Mouse (Mus musculus): ENCODE data around the gene Evi5l.

Evi5l gene

DNA sequence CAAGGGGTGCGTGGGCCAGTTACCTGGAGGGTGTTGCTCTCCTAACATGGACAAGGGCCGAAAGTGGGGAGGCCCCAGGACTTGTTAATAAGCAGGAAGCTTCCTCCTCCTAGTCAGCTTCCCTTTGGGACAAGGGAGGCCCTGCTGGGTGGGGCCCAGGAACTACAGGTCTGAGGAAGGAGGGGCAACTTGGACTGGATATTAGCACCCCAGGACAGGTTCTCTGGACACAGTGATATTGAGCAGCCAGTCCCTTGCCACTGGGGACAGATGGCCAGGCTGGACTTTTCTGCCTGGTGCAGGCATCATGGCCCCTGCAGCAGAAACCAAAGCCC is 40.6 kb downstream of the Evi5l start:
- TF ChIP-seq CTCF (conservative IDR thresholded peaks at IDR 0.05; ENCODE audit: low read length), result no peak
- TF ChIP-seq POU5F1 (IDR thresholded peaks at IDR 0.05; ENCODE audit: borderline replicate concordance, low read length), result no peak
- TF ChIP-seq NANOG (IDR thresholded peaks at IDR 0.05; ENCODE audit: borderline replicate concordance, low read length), result no peak
- Histone ChIP-seq H3K4me3 (replicated peaks; ENCODE audit: low read length) (peak overlapping the region; percentile 71; the same call in 1 of the 2 replicates), H3K9me3 (ENCODE audit: low read length) (peaks cover 15% of the 10 kb centered on the region), H3K27me3 (ENCODE audit: insufficient read depth, low read length) (peaks cover 97% of the 10 kb centered on the region), H3K36me3 (ENCODE audit: insufficient read depth, low read length) (no peaks in the 10 kb centered on the region), H3K4me1 (replicated peaks; ENCODE audit: low read depth, low read length) (peaks cover 36% of the 10 kb centered on the region)

GRCm38 (mm10) chr8:4211097-4211496 is 44.7 kb downstream of the Evi5l start:
- Histone ChIP-seq H3K36me3 (ENCODE audit: insufficient read depth, low read length) (no peaks in the 10 kb centered on the region), H3K9me3 (ENCODE audit: low read length) (peaks cover 15% of the 10 kb centered on the region), H3K27me3 (ENCODE audit: insufficient read depth, low read length) (peaks cover 90% of the 10 kb centered on the region), H3K4me1 (replicated peaks; ENCODE audit: low read depth, low read length) (peaks cover 53% of the 10 kb centered on the region), H3K4me3 (replicated peaks; ENCODE audit: low read length) (no peak overlapping the region)
- TF ChIP-seq POU5F1 (IDR thresholded peaks at IDR 0.05; ENCODE audit: borderline replicate concordance, low read length) (no peak), NANOG (IDR thresholded peaks at IDR 0.05; ENCODE audit: borderline replicate concordance, low read length) (no peak), CTCF (conservative IDR thresholded peaks at IDR 0.05; ENCODE audit: low read length) (no peak)

- Histone ChIP-seq H3K4me1 (replicated peaks; ENCODE audit: low read depth, low read length) (peaks cover 47% of the 10 kb centered on the region), H3K36me3 (ENCODE audit: insufficient read depth, low read length) (no peaks in the 10 kb centered on the region), H3K27me3 (ENCODE audit: insufficient read depth, low read length) (peaks cover 85% of the 10 kb centered on the region), H3K4me3 (replicated peaks; ENCODE audit: low read length) (peak overlapping the region; percentile 61), H3K9me3 (ENCODE audit: low read length) (peaks cover 15% of the 10 kb centered on the region)
- TF ChIP-seq NANOG (IDR thresholded peaks at IDR 0.05; ENCODE audit: borderline replicate concordance, low read length), result no peak
- no peak for TF ChIP-seq POU5F1 (IDR thresholded peaks at IDR 0.05; ENCODE audit: borderline replicate concordance, low read length)
- no peak for TF ChIP-seq CTCF (conservative IDR thresholded peaks at IDR 0.05; ENCODE audit: low read length)
Observed at GRCm38 (mm10) chr8:4212809-4213209, 46.4 kb downstream of the Evi5l start.

- TF ChIP-seq POU5F1 (IDR thresholded peaks at IDR 0.05; ENCODE audit: borderline replicate concordance, low read length) (no peak), CTCF (conservative IDR thresholded peaks at IDR 0.05; ENCODE audit: low read length) (no peak), NANOG (IDR thresholded peaks at IDR 0.05; ENCODE audit: borderline replicate concordance, low read length) (no peak)
Observed at GRCm38 (mm10) chr8:4213210-4214005, 47.0 kb downstream of the Evi5l start.

GRCm38 (mm10) chr8:4214006-4214980 is 47.9 kb downstream of the Evi5l start:
- Histone ChIP-seq H3K4me3 (replicated peaks; ENCODE audit: low read length) (peak overlapping the region; percentile 61), H3K36me3 (ENCODE audit: insufficient read depth, low read length) (no peaks in the 10 kb centered on the region), H3K27me3 (ENCODE audit: insufficient read depth, low read length) (peaks cover 78% of the 10 kb centered on the region), H3K4me1 (replicated peaks; ENCODE audit: low read depth, low read length) (peaks cover 47% of the 10 kb centered on the region), H3K9me3 (ENCODE audit: low read length) (peaks cover 10% of the 10 kb centered on the region)
- TF ChIP-seq NANOG (IDR thresholded peaks at IDR 0.05; ENCODE audit: borderline replicate concordance, low read length), result no peak
- no peak for TF ChIP-seq CTCF (conservative IDR thresholded peaks at IDR 0.05; ENCODE audit: low read length)
- no peak for TF ChIP-seq POU5F1 (IDR thresholded peaks at IDR 0.05; ENCODE audit: borderline replicate concordance, low read length)

More at GRCm38 (mm10) chr8:4213210-4214005, 47.0 kb downstream of the Evi5l start:
- Histone ChIP-seq H3K4me1 (replicated peaks; ENCODE audit: low read depth, low read length) (peaks cover 47% of the 10 kb centered on the region), H3K36me3 (ENCODE audit: insufficient read depth, low read length) (no peaks in the 10 kb centered on the region), H3K27me3 (ENCODE audit: insufficient read depth, low read length) (peaks cover 84% of the 10 kb centered on the region), H3K4me3 (replicated peaks; ENCODE audit: low read length) (peak overlapping the region; percentile 61), H3K9me3 (ENCODE audit: low read length) (peaks cover 15% of the 10 kb centered on the region)

DNA sequence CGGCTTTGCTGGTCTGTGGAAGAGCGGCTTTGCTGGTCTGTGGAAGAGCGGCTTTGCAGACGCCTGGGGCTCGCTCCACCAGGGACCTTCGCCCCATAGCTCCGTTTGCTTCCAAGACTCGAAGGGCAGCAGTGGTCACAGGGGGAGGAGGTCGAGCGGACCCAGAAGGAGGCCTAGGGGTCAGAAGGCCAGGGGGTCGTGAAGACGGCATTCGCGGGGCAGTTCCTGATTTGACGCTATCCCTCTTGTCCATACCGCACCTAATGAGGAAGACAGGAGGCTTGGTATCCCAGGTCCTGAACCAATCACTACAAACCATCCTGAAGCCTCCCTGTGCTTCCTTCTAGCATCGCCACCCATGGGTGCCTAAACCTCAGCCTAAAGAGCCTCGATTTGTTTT is 49.9 kb downstream of the Evi5l start:
- no peaks in the 10 kb centered on the region for H3K36me3 ChIP-seq (ENCODE audit: insufficient read depth, low read length)
- H3K9me3 ChIP-seq (ENCODE audit: low read length), result no peaks in the 10 kb centered on the region
- peaks cover 38% of the 10 kb centered on the region for H3K4me1 ChIP-seq (replicated peaks; ENCODE audit: low read depth, low read length)
- peaks cover 67% of the 10 kb centered on the region for H3K27me3 ChIP-seq (ENCODE audit: insufficient read depth, low read length)
- no peak for TF ChIP-seq NANOG (IDR thresholded peaks at IDR 0.05; ENCODE audit: borderline replicate concordance, low read length)
- TF ChIP-seq CTCF (conservative IDR thresholded peaks at IDR 0.05; ENCODE audit: low read length), result no peak
- no peak for TF ChIP-seq POU5F1 (IDR thresholded peaks at IDR 0.05; ENCODE audit: borderline replicate concordance, low read length)
- H3K4me3 ChIP-seq (replicated peaks; ENCODE audit: low read length), result peak overlapping the region; percentile 87

GRCm38 (mm10) chr8:4216791-4217621 is 50.6 kb downstream of the Evi5l start, which contains the start of gene Prr36:
Prr36 (minus strand) TSS chr8:4217459.
- Histone ChIP-seq H3K9me3 (ENCODE audit: low read length) (no peaks in the 10 kb centered on the region), H3K36me3 (ENCODE audit: insufficient read depth, low read length) (no peaks in the 10 kb centered on the region), H3K27me3 (ENCODE audit: insufficient read depth, low read length) (peaks cover 68% of the 10 kb centered on the region), H3K4me1 (replicated peaks; ENCODE audit: low read depth, low read length) (peaks cover 38% of the 10 kb centered on the region), H3K4me3 (replicated peaks; ENCODE audit: low read length) (peak within 1 kb of the TSS; percentile 87)
- no peak for TF ChIP-seq CTCF (conservative IDR thresholded peaks at IDR 0.05; ENCODE audit: low read length)
- no peak for TF ChIP-seq POU5F1 (IDR thresholded peaks at IDR 0.05; ENCODE audit: borderline replicate concordance, low read length)
- no peak for TF ChIP-seq NANOG (IDR thresholded peaks at IDR 0.05; ENCODE audit: borderline replicate concordance, low read length)
